Mouse (Mus musculus): ENCODE results near the gene Fgfr2.

DNA sequence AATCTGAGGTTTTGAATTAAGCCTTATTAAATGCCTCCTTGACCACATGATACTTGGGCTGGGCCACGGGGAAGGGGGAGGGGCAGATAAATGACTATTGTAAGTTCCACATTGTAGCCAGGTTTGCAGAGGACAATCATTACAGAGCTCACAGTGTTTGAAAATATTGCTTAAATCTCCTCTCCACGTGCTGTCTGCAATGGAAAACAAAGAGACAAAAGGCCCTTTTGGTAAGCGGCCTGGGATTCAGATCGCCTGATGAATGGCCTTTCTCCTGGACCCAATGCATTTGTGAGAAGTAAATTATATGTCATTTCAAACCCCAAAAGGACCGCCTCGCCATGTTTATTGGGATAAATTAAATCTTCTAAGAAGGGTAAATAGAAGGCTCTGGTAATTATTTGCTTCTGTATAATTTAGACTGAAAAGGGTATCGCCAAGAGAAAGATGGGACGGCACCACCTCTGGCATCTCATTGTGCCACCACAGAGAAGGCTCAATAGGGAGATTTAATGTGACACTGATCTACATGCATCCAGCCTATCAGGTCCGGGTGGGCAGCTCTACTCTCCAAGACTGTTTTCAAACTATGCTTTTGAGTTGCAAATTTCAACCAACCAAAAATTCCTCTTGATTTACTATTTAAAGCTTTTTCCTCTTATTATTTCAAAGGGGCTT, 1317.5 kb downstream of the Fgfr2 start:
- TF ChIP-seq CTCF (IDR thresholded peaks at IDR 0.05; ENCODE audit: borderline replicate concordance, insufficient read depth, low read length), result no peak
- TF ChIP-seq POLR2A (IDR thresholded peaks at IDR 0.05; ENCODE audit: low read depth, low read length), result no peak
